Mouse (Mus musculus): ENCODE results near the gene Hoxb7. TPM values are rescaled to one million over a fixed set of nuclear protein-coding genes. Genes with fewer than 3 reads are reported as not detected.

Hoxb7 gene
- 3.7 and 4.3 TPM in 2 replicates for polyA plus RNA-seq (2014; fragmentation: Nextera tagmentation; extraction: Ambion mirVana)

GRCm38 (mm10) chr11:96285771-96286738 lies at the start of gene Hoxb7:
Gene Hoxb7, plus strand, starts transcription at chr11:96286623.
- ATAC-seq (ENCODE audit: insufficient number of reproducible peaks, low FRiP score, low TSS enrichment, low read depth) (no peak; the same call in 1 of the 2 replicates), DNase-seq (ENCODE audit: low spot score) (no peak)
- Histone ChIP-seq H3K9me3 (ENCODE audit: control insufficient read depth, low read length) (no peaks in the 10 kb centered on the region), H3K27ac (replicated peaks; ENCODE audit: low read depth, low read length) (no peak within 1 kb of the TSS; the same call in 1 of the 2 replicates), H3K36me3 (ENCODE audit: control insufficient read depth, insufficient read depth, low read length) (no peaks in the 10 kb centered on the region), H3K4me1 (ENCODE audit: control insufficient read depth, insufficient read depth, low read length) (peaks cover 17% of the 10 kb centered on the region; the same call in 1 of the 2 replicates), H3K9ac (ENCODE audit: low read length) (peak within 1 kb of the TSS; percentile 46), H3K27me3 (ENCODE audit: control insufficient read depth, insufficient read depth, low read length) (peaks cover 75% of the 10 kb centered on the region), H3K4me3 (ENCODE audit: low read depth, low read length) (peak within 1 kb of the TSS; percentile 35), H3K4me2 (ENCODE audit: low read depth, severe bottlenecking) (peak within 1 kb of the TSS; percentile 64)
- WGBS: under 1% methylated on average over 43 of the region's 43 CpGs

- Histone ChIP-seq H3K4me3 (ENCODE audit: low read depth, low read length) (no peak overlapping the region), H3K36me3 (ENCODE audit: control insufficient read depth, insufficient read depth, low read length) (no peaks in the 10 kb centered on the region), H3K27ac (replicated peaks; ENCODE audit: low read depth, low read length) (no peak overlapping the region), H3K27me3 (ENCODE audit: control insufficient read depth, insufficient read depth, low read length) (peaks cover 2% of the 10 kb centered on the region; the same call in 1 of the 2 replicates), H3K9me3 (ENCODE audit: control insufficient read depth, low read length) (no peaks in the 10 kb centered on the region), H3K9ac (ENCODE audit: low read length) (no peak overlapping the region), H3K4me2 (ENCODE audit: low read depth, severe bottlenecking) (no peak overlapping the region), H3K4me1 (ENCODE audit: control insufficient read depth, insufficient read depth, low read length) (no peaks in the 10 kb centered on the region)
- ATAC-seq (ENCODE audit: insufficient number of reproducible peaks, low FRiP score, low TSS enrichment, low read depth) (no peak), DNase-seq (ENCODE audit: low spot score) (peak; percentile 81)
- under 1% methylated on average over 7 of the region's 7 CpGs for WGBS
Measured at GRCm38 (mm10) chr11:96240211-96240610, 46.2 kb upstream of the Hoxb7 start.

- H3K4me2 ChIP-seq (ENCODE audit: low read depth, severe bottlenecking): peak overlapping the region; percentile 53
- no peaks in the 10 kb centered on the region for H3K9me3 ChIP-seq (ENCODE audit: control insufficient read depth, low read length)
- H3K4me3 ChIP-seq (ENCODE audit: low read depth, low read length): peak overlapping the region; percentile 43; the same call in 1 of the 2 replicates
- H3K9ac ChIP-seq (ENCODE audit: low read length): peak overlapping the region; percentile 58
- H3K4me1 ChIP-seq (ENCODE audit: control insufficient read depth, insufficient read depth, low read length): peaks cover 8% of the 10 kb centered on the region
- peaks cover 51% of the 10 kb centered on the region for H3K27me3 ChIP-seq (ENCODE audit: control insufficient read depth, insufficient read depth, low read length)
- ATAC-seq (ENCODE audit: insufficient number of reproducible peaks, low FRiP score, low TSS enrichment, low read depth) (0 out of 2 replicates have a peak, but pooled peaks have one; percentile 31), DNase-seq (ENCODE audit: low spot score) (peak; percentile 76)
- no peak overlapping the region for H3K27ac ChIP-seq (replicated peaks; ENCODE audit: low read depth, low read length)
- WGBS: under 1% methylated on average over 14 of the region's 14 CpGs
- no peaks in the 10 kb centered on the region for H3K36me3 ChIP-seq (ENCODE audit: control insufficient read depth, insufficient read depth, low read length)
Measured at GRCm38 (mm10) chr11:96250901-96251300, 35.5 kb upstream of the Hoxb7 start.

GRCm38 (mm10) chr11:96251480-96252031 lies 34.9 kb upstream of the Hoxb7 start:
- ATAC-seq (ENCODE audit: insufficient number of reproducible peaks, low FRiP score, low TSS enrichment, low read depth) (no peak), DNase-seq (ENCODE audit: low spot score) (peak; percentile 66)
- peaks cover 56% of the 10 kb centered on the region for H3K27me3 ChIP-seq (ENCODE audit: control insufficient read depth, insufficient read depth, low read length)
- H3K4me3 ChIP-seq (ENCODE audit: low read depth, low read length): peak overlapping the region; percentile 43
- peak overlapping the region; percentile 58 for H3K9ac ChIP-seq (ENCODE audit: low read length)
- H3K4me1 ChIP-seq (ENCODE audit: control insufficient read depth, insufficient read depth, low read length): peaks cover 8% of the 10 kb centered on the region
- H3K27ac ChIP-seq (replicated peaks; ENCODE audit: low read depth, low read length): peak overlapping the region; percentile 33; the same call in 1 of the 2 replicates
- H3K4me2 ChIP-seq (ENCODE audit: low read depth, severe bottlenecking): peak overlapping the region; percentile 53
- H3K36me3 ChIP-seq (ENCODE audit: control insufficient read depth, insufficient read depth, low read length): no peaks in the 10 kb centered on the region
- WGBS: under 1% methylated on average over 46 of the region's 46 CpGs
- H3K9me3 ChIP-seq (ENCODE audit: control insufficient read depth, low read length): no peaks in the 10 kb centered on the region

GRCm38 (mm10) chr11:96252541-96253120 lies 33.8 kb upstream of the Hoxb7 start:
- Histone ChIP-seq H3K27me3 (ENCODE audit: control insufficient read depth, insufficient read depth, low read length) (peaks cover 61% of the 10 kb centered on the region), H3K4me1 (ENCODE audit: control insufficient read depth, insufficient read depth, low read length) (peaks cover 8% of the 10 kb centered on the region), H3K36me3 (ENCODE audit: control insufficient read depth, insufficient read depth, low read length) (no peaks in the 10 kb centered on the region), H3K4me3 (ENCODE audit: low read depth, low read length) (peak overlapping the region; percentile 43), H3K9ac (ENCODE audit: low read length) (peak overlapping the region; percentile 58), H3K4me2 (ENCODE audit: low read depth, severe bottlenecking) (peak overlapping the region; percentile 53), H3K9me3 (ENCODE audit: control insufficient read depth, low read length) (no peaks in the 10 kb centered on the region), H3K27ac (replicated peaks; ENCODE audit: low read depth, low read length) (no peak overlapping the region)
- peak; percentile 41 for DNase-seq (ENCODE audit: low spot score)
- WGBS: 2% methylated on average over 12 of the region's 12 CpGs
- no peak for ATAC-seq (ENCODE audit: insufficient number of reproducible peaks, low FRiP score, low TSS enrichment, low read depth)

GRCm38 (mm10) chr11:96254221-96254620 lies 32.2 kb upstream of the Hoxb7 start:
- peaks cover 8% of the 10 kb centered on the region for H3K4me1 ChIP-seq (ENCODE audit: control insufficient read depth, insufficient read depth, low read length)
- H3K27me3 ChIP-seq (ENCODE audit: control insufficient read depth, insufficient read depth, low read length): peaks cover 75% of the 10 kb centered on the region
- DNase-seq (ENCODE audit: low spot score) (peak; percentile 37), ATAC-seq (ENCODE audit: insufficient number of reproducible peaks, low FRiP score, low TSS enrichment, low read depth) (no peak)
- WGBS: 2% methylated on average over 11 of the region's 11 CpGs
- H3K9me3 ChIP-seq (ENCODE audit: control insufficient read depth, low read length): no peaks in the 10 kb centered on the region
- H3K27ac ChIP-seq (replicated peaks; ENCODE audit: low read depth, low read length): no peak overlapping the region
- no peak overlapping the region for H3K4me3 ChIP-seq (ENCODE audit: low read depth, low read length)
- H3K36me3 ChIP-seq (ENCODE audit: control insufficient read depth, insufficient read depth, low read length): no peaks in the 10 kb centered on the region
- no peak overlapping the region for H3K9ac ChIP-seq (ENCODE audit: low read length)
- peak overlapping the region; percentile 0; the same call in 1 of the 2 replicates for H3K4me2 ChIP-seq (ENCODE audit: low read depth, severe bottlenecking)

DNA sequence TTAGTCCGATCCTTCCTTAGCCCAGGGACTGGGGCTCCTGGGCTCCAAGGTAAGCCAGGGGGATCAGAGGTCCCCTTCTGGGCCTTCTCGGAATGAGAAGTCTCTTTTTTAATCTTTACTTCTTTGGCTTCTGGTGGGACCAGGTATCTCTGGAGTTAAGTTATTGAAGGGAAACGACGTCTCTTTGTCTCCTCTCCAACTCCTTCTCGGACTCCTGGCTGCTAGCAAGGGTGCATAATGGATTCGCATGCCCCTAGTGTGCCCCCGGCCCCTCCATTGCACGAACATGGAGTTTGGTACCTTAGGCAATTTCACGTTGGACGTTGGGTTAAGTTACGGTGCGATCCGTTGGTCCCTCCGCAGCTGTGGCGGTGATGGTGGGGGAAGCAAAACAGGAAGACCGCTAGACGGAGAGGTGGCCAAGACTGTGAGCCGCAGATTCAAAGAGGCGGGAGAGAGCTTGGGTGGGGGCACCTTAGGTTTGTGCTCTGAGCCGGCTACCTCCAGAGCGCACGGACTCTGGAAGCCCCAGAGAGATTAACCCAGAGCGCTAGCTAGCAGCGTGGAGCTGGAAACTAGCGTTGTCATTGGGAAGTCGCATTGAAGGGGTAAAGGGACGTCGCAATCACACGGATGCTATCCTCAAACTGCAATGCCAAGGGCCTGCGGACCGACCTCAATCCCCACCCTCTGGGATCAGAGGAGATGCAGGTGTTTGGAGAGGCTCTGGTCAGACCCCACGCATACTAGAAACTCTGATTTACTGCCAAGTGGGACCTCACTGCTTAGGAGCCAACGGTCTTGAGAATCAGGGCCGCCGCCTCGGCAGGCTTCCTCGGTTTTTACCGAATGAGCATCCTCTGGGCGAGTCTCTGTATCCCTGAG lies 31.1 kb upstream of the Hoxb7 start:
- DNase-seq (ENCODE audit: low spot score) (peak; percentile 55), ATAC-seq (ENCODE audit: insufficient number of reproducible peaks, low FRiP score, low TSS enrichment, low read depth) (no peak)
- no peaks in the 10 kb centered on the region for H3K9me3 ChIP-seq (ENCODE audit: control insufficient read depth, low read length)
- H3K4me3 ChIP-seq (ENCODE audit: low read depth, low read length): no peak overlapping the region
- 1% methylated on average over 39 of the region's 39 CpGs for WGBS
- H3K36me3 ChIP-seq (ENCODE audit: control insufficient read depth, insufficient read depth, low read length): no peaks in the 10 kb centered on the region
- H3K9ac ChIP-seq (ENCODE audit: low read length): peak overlapping the region; percentile 22; the same call in 1 of the 2 replicates
- H3K27me3 ChIP-seq (ENCODE audit: control insufficient read depth, insufficient read depth, low read length): peaks cover 80% of the 10 kb centered on the region
- peak overlapping the region; percentile 18 for H3K4me2 ChIP-seq (ENCODE audit: low read depth, severe bottlenecking)
- H3K27ac ChIP-seq (replicated peaks; ENCODE audit: low read depth, low read length): no peak overlapping the region
- H3K4me1 ChIP-seq (ENCODE audit: control insufficient read depth, insufficient read depth, low read length): peaks cover 12% of the 10 kb centered on the region
